Mouse (Mus musculus) kidney, postnatal 14 days (tissue): ENCODE data around the gene Ifi214.
"Not testable (repeated sequence)": the region's sequence is repeated elsewhere in the genome, so short reads cannot be mapped to it uniquely, and the experiment has no call there.

Source experiments
- DNase-seq: peaks from one replicate; pipeline ENCODE4 v3.0.0; 2022; ENCODE audit warnings: mixed read lengths

Ifi214 gene

GRCm38 (mm10) chr1:173535791-173536190, at the start of gene Ifi214:
TSS of gene Ifi214 (minus strand) at chr1:173535957.
- not testable (repeated sequence) for DNase-seq

GRCm38 (mm10) chr1:173579921-173580585, 44.3 kb upstream of the Ifi214 start:
- DNase-seq, result no peak

- DNase-seq, result no peak
Observed at GRCm38 (mm10) chr1:173579079-173579478, 43.3 kb upstream of the Ifi214 start.

- DNase-seq, result not testable (repeated sequence)
Observed at GRCm38 (mm10) chr1:173550491-173551050, 14.8 kb upstream of the Ifi214 start.

GRCm38 (mm10) chr1:173548798-173549197, 13.0 kb upstream of the Ifi214 start:
- DNase-seq, result not testable (repeated sequence)

GRCm38 (mm10) chr1:173521452-173521851, 14.3 kb downstream of the Ifi214 start:
- DNase-seq, result no peak

- DNase-seq, result not testable (repeated sequence)
Observed at GRCm38 (mm10) chr1:173510595-173510994, 25.2 kb downstream of the Ifi214 start.

GRCm38 (mm10) chr1:173491483-173491882, 44.3 kb downstream of the Ifi214 start:
- not testable (repeated sequence) for DNase-seq

GRCm38 (mm10) chr1:173490812-173491480, 44.8 kb downstream of the Ifi214 start, which contains the start of gene Ifi206:
TSS of gene Ifi206 (minus strand) at chr1:173491041.
- DNase-seq, result not testable (repeated sequence)

GRCm38 (mm10) chr1:173481182-173481574, 54.6 kb downstream of the Ifi214 start:
- not testable (repeated sequence) for DNase-seq

GRCm38 (mm10) chr1:173480399-173481181, 55.2 kb downstream of the Ifi214 start:
- DNase-seq, result not testable (repeated sequence)
